Mouse (Mus musculus) ES-E14 (cell line): Measurements from ENCODE around the gene Sufu.

ENCODE experiments used
- CHD2 ChIP-seq: IDR thresholded peaks from 2 replicates; pipeline ENCODE4 v1.6.1; 2014; ENCODE audit warnings: mild to moderate bottlenecking, low read depth, low read length, inconsistent platforms
- HCFC1 ChIP-seq: IDR thresholded peaks from 2 replicates; pipeline ENCODE4 v1.6.1; 2012; ENCODE audit warnings: low read length, inconsistent platforms, borderline replicate concordance; ENCODE audit not compliant: insufficient read depth
- MAFK ChIP-seq: IDR thresholded peaks from 2 replicates; pipeline ENCODE4 v1.6.1; 2014; ENCODE audit warnings: mild to moderate bottlenecking, low read depth, low read length, inconsistent platforms; ENCODE audit not compliant: insufficient read depth
- ZC3H11A ChIP-seq: IDR thresholded peaks from 2 replicates; pipeline ENCODE4 v1.6.1; 2012; ENCODE audit warnings: low read depth, mild to moderate bottlenecking, inconsistent platforms, low read length, borderline replicate concordance
- ZNF384 ChIP-seq: IDR thresholded peaks from 2 replicates; pipeline ENCODE4 v1.6.1; 2012; ENCODE audit warnings: low read depth, low read length, inconsistent platforms

DNA sequence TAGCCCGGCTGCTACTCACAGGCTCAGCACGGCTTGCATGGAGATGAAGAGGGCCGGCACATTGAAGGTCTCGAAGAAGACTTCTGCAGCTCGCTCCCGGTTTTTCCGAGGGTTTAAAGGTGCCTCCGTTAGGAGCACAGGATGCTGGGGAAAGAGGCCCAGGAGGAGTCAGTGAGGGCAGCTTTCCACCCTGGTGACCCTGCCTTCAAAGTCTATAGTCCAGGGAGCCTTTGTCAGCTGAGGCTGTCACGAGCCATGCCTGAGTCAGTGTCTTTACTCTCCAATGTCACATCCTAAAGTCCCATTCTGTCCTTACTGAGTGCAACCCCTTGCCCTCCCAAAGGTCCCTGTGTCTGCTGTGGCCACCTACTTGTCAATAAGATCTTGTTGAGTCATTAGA lies 14.4 kb upstream of the Sufu start:
- no peak for TF ChIP-seq ZNF384
- TF ChIP-seq HCFC1 = no peak
- TF ChIP-seq MAFK = no peak
- TF ChIP-seq CHD2 = no peak
- no peak for TF ChIP-seq ZC3H11A
